Mouse (Mus musculus) bone marrow macrophage, adult 2 months (primary cell): ENCODE data around the gene Chtop.

ENCODE experiments used
- CTCF ChIP-seq: IDR thresholded peaks from 2 replicates; pipeline ENCODE4 v1.5.1; 2012; ENCODE audit warnings: low read depth, mild to moderate bottlenecking, low read length, moderate library complexity
- POLR2A ChIP-seq: IDR thresholded peaks from 2 replicates; pipeline ENCODE4 v1.6.1; 2012; ENCODE audit warnings: mild to moderate bottlenecking, low read depth, low read length, borderline replicate concordance

GRCm38 (mm10) chr3:90451396-90452095 is 57.8 kb downstream of the Chtop start:
- TF ChIP-seq POLR2A (no peak), CTCF (no peak)
